Mouse (Mus musculus): ENCODE data around the gene Moap1. TPM values are rescaled to one million over a fixed set of nuclear protein-coding genes. Genes with fewer than 3 reads are reported as not detected.

The Moap1 gene
- total RNA-seq, 2 experiments from 2014 or later: 31.6 to 39.3 TPM

DNA sequence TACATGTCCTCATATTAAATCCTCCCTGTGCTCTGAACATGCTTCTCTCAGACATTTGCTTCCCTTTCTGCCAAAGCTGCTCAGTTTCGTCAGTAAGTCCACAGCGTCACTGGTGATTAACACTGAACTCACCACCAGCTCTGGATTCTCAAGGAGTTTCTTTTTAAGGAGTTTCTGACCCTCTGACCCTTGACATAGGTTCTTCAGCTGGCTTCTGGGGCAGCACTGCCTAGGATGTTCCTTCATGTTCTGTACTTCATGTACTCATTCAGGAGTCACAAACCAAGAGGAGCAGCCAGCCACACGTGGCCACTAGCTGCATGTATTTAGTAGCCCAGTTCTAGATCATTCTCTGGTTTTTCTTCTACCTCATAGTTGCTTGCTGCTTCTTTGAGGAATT lies 4.8 kb upstream of the Moap1 start:
- DNase-seq (ENCODE audit: low spot score in 2 of 2): no peak
- intact Hi-C loops (cut with DNase I): loop anchor here (10.0 kb wide), 1 partner anchor 773 kb away; the partner anchor contains the start of gene Cpsf2

DNA sequence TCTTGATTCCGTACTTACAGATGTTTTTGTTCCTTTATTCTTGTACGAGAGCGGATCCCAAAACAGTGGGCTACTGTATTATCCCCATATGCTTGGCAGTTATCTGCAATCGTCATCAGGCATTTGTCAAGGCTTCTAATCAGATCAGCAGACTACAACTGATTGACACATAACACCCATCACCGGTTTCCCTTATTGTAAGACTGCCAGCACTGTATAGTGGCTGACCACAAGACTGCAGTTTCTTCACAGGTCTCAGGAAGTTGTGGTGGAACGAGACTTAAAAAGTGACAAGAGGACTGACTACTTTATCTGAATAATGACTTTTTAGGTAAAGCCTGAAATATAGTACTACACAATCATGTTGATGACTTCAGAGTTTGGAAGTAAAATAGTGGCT lies 1.4 kb upstream of the Moap1 start:
- intact Hi-C loops (cut with DNase I): loop anchor here (10.0 kb wide), 1 partner anchor 770 kb away; the partner anchor contains the start of gene Cpsf2
- DNase-seq (ENCODE audit: low spot score in 2 of 2): no peak

DNA sequence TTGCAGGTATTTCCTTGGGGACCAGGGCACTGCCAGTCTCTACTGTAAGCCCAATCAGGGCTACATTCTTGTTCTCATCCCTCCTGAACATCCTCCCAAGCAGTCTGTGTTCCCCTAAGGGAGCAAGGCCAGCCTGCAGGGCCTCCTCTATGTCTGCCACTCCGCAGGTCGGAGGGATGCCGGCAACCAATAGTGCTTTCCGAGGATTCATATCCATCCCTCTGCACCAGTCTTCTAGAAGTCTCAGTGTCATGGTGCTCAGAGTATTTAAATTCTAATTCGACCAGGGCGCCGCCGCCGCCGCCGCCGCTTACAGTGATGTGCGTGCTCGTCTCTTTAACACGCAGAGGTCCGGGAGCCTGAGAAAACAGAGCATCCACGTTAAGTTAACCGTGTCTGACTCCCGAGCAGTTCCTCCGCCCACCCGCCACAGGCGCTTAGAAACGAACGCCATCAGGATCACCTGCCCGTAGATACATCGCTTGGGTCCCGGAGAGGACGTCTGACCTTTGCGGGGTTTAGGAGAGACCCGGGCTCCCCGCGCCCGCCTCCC lies 349 bp downstream of the Moap1 start:
- DNase-seq (ENCODE audit: low spot score in 2 of 2): peak in 1 of 2 experiments; percentile 57
- intact Hi-C loops (cut with DNase I): loop anchor here (2.0 to 10.0 kb wide), 2 partner anchors 14 to 768 kb away; partner anchors contain the start of genes Cpsf2, Gm28051, Gon7 and Ubr7

DNA sequence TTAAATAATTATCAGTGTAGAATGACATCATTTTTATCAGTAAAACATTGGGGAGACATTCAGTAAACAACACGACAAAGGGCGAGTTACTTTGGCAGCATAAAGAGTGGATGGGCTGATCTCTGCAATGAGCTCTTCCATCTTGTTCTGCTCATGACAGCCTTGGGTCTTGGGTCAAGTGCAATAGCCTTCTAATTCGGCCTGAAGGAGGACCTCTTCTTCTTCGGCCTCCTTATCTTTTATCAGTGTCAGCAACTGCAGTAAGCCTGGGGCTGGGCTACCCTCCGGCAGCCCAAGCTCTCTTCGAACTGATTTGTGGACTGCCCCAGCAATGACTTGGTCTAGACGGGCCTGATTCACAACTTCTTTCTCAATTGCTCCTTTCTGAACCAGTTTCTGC lies 1.4 kb downstream of the Moap1 start:
- DNase-seq (ENCODE audit: low spot score in 2 of 2): no peak
- intact Hi-C loops (cut with DNase I): loop anchor here (2.0 to 10.0 kb wide), 2 partner anchors 15 to 767 kb away; partner anchors contain the start of genes Cpsf2, Gm28051, Gon7 and Ubr7

DNA sequence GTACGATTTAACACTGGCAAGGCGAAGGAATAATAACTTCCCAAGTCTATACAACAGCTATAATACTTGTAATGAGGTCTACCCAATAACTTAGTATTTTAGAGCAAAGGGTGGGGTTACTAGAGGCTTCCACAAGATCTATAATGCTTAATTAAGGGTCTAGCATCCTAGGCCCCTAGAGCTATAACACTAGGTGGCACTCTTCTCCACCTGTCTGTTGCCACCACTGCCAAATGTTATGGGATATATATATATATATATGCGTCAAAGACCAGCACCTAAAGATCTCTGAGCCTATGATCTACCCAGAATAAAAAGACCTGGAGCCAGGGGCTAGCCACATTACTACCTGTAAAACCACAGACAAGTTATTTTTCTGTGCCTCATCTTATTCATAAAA lies 3.2 kb downstream of the Moap1 start:
- no peak for DNase-seq (ENCODE audit: low spot score in 2 of 2)
- intact Hi-C loops (cut with DNase I): loop anchor here (10.0 kb wide), 1 partner anchor 765 kb away; the partner anchor contains the start of gene Cpsf2

DNA sequence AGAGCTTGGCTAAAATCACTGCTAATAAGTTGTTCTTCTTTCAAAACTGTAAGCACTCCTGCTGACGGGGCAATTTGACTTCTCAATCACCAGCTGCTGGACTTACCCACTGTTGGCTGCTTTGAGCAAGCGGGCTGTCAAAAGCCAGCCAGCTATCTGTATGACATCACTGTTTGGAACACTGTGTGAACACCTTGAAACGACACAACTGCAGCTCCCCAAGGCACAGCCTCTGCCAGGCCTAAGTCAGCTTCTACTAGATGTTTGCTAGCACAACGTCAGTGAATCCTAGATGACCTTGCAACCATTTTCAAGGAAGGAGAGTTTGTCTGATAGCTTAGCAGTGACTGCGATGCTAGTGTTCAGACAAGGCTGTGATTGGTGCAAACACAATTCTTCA lies 4.4 kb downstream of the Moap1 start:
- intact Hi-C loops (cut with DNase I): no loop called here
- DNase-seq (ENCODE audit: low spot score in 2 of 2): no peak

DNA sequence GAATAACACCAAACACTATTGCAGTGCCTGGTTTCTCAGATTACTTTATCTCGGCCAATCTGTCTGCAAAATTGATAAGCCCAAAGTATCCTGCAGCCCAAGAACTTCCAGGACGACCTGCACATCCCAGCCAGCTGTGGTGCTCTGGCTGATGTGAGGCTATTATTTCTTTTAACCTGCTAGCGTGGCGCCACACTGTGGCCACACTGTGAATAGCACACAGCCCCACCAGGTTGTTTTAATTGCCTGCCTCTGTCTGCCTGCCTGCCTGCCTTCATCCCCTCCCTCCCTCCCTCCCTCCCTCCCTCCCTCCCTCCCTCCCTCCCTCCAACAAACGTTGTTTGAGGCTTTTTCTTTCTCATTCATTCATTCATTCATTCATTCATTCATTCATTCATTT lies 10.1 kb downstream of the Moap1 start:
- intact Hi-C loops (cut with DNase I): no loop called here
- peak in 1 of 2 experiments; percentile 47 for DNase-seq (ENCODE audit: low spot score in 2 of 2)

DNA sequence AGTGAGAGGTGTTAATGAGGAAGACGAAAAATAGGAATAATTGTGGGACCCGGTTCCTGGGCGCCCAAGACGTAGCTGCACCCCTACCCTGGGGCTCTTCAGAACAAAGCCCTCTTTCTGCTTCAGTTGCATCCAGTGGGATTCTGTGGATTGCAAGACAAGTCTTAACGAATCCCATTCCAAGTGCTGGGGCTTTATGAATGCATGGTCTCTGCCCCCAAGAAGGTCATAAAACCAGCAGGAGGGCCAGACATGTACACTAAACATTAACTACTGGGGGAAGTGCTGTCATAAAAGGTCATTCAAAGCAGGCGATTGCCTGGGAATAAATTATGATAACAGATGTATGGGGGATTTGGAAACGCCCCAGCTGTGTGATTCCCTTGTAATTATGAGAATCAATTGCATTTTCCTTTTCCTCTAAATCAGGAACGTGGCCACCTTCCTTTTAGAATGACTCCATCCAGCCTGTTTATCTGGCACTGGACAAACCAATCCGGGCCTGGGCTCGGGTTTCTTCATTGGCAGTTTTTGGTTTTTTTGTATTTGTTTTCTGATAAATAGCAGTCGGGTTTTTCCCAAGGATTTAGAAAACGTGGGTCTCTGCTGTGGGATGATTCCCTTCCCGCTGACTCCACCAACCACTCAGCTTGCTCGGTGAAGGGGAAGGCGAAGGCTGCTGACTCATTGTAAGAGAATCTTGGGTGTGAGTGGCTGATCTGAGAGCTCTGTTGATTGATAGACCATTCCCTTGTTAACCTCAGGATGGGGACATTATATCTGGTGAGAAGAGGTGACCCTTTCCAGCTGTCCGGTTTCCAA lies 12.5 kb downstream of the Moap1 start:
- peak in 1 of 2 experiments; percentile 42 for DNase-seq (ENCODE audit: low spot score in 2 of 2)
- intact Hi-C loops (cut with DNase I): no loop called here

DNA sequence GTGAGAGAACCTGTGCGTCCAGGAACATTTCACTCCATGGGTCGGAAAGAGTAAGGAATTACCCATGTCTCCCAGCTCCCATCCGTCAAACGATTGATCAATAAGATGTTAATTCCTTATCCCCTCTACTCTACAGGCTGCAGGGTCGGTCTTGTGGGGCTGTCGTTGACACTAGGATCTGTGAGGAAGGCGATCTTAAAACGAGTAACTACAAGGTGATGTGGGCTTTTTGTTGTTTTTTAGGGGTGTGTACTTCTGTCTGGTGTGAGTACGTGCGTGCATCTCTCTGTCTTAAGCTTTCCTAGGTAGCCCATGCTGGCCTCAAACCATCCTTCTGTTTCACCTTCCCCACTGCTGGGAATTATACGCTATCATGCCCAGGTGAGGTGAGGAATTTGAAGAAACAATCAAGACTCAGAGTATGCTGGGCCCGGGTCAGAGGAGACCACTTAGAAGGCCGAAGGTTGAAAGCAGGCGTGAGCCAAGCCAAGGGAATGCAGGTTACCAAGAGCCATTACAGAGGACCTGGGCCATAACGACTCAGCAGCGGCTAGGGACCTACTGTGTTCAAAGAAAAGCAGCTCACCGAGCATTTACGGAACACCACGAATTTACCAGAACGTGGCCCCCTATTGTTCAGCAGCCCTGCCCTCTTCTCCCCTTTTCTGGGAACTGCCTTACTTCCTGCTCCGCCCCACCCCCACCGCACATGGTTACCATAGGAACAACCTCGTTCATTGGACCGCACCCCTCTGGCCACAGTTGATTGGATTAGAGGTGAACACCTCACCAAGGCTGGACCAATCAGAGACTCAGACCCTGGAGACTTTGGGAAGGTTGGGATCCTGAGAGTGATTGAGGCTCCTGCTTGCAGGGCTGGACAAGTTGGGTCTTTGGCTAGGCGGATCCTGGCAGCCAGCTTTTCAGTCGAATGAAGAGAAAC lies 13.3 kb downstream of the Moap1 start:
- DNase-seq (ENCODE audit: low spot score in 2 of 2): peak; percentile 60 to 81
- intact Hi-C loops (cut with DNase I): no loop called here

DNA sequence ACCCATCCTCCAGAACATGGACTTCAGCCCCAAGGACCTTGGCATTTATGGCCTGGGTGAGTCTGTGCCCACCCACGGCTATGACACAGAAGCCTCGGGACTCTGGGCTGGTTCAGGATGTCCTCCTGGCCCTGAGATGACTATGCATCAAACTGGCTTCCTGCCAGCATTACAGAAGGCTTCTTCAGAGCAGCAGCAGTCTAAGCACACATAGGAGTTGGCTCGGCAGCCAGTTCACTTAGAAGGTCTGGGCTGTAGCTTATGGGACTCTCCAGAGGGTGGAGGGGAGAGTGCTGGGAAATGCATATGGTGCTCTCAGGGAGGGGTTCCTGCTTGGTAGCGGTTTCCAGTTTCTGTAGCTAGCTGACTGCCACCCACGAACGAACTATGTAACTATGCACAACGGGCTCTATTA lies 17.7 kb downstream of the Moap1 start:
- intact Hi-C loops (cut with DNase I): no loop called here
- DNase-seq (ENCODE audit: low spot score in 2 of 2): peak in 1 of 2 experiments; percentile 29

DNA sequence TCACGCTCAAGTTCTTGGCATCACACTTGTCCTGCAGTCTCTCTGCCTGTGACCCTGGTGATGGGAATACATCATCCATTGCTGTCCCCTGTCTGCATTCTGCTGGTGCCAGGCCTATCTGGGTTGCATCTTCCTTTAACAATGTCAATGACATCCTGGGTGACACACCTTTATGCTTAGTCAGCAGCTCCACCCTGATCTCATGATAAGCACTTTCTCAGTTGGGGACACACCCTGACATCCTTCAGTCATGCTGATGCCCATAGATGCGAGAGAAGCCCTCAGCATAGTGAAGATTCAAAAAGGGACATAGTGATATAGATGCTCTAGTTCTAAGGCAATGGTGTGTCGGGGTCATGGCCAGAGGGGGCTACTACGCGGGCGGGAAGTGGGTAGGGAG lies 18.3 kb downstream of the Moap1 start:
- intact Hi-C loops (cut with DNase I): no loop called here

DNA sequence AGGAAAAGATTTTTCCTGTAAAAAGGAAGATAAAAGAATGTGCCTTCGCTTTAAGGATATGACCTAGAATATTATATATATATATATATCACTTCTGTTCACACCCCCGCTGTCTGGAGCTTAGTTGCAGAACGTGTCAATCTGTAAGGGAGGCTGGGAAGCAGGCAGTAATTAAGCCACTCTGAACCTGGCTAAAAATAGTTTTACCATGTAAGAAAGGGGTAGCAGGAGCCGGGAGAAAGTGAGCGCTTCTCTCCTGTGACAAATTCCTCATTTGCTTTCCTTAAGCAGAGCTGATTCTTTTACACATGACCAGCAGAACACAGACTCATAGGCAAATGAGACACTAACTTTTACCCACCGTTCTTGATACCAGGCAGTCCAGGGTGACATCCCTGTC lies 19.6 kb downstream of the Moap1 start:
- intact Hi-C loops (cut with DNase I): no loop called here

More for the DNA sequence above, 18.3 kb downstream of the Moap1 start:
- no peak for DNase-seq (ENCODE audit: low spot score in 2 of 2)

DNA sequence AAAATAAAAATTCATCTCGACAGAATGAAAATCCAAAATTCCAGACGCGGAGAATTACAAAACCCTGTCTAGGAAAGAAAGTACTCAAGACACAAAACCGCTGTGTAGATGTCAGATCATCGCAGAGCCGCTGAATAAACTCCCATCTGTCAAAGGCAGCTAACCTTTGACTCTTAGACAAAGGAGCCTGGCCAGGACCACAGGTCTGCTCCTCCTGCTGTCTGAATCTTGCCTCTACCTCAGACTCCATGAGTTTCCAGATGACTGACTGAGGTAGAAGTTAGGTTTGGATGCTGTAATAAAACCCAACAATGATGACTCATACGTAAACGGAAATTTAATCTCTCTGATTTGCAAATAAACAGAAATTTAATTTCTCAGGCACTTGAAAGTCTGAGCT lies 20.5 kb downstream of the Moap1 start:
- intact Hi-C loops (cut with DNase I): no loop called here

More for the DNA sequence above, 19.6 kb downstream of the Moap1 start:
- DNase-seq (ENCODE audit: low spot score in 2 of 2): peak in 1 of 2 experiments; percentile 89

DNA sequence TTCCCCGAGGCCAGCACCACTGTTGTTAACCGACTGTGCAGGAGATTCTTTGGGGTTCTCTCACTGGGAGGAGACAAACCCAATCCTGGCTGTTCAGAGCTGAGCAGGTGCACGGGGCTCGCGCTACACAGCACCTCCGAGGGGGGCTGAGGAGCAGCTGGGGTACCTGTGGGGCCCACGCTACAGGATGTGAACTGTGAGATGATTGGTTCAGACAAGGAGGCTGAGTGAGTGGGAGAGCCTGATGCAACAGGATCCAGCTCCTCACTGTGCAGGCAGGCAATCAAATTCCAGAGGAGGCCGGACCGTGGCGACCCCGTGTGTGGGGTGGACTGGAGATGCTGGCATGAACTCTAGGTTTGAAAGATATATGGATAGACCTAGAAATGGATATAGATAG lies 21.0 kb downstream of the Moap1 start:
- no peak for DNase-seq (ENCODE audit: low spot score in 2 of 2)
- intact Hi-C loops (cut with DNase I): no loop called here

More for the DNA sequence above, 20.5 kb downstream of the Moap1 start:
- DNase-seq (ENCODE audit: low spot score in 2 of 2): no peak

DNA sequence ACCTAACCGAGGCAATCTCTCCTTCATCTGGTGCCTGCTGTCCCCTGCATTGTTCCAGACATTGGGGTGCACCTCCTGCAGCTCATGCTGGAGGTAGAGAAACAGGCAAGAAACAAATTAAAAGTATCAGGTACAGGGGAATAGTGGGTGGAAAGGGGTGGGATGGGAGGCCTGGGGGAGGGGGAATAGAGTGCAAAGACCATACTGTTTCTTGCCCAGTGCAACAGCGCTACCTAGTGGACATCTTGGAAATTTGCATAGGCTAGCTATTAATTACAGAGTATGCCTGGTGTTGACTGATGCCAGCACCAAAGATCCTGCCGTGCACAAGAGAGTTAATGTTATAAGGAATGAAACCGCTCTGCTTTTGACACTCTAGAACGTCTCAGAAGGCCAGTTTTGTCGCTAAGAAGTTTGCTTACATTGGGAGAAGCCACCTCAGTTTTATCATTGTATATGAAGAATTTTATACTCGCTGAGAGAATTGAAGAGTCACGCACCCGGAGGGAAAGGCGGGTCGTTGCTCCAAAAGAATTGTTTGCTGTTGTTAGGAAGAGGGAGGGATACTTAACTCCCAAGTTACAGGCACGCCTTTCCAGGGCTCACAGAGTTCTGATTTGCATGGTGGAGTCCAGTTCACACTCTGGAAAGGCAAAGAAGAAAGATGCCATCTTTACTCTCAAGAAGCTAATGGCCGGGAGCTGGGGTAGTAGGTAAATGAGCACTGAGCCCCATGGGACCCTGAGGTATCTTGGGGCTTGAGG lies 23.7 kb downstream of the Moap1 start:
- intact Hi-C loops (cut with DNase I): loop anchor here (2.0 to 10.0 kb wide), 4 partner anchors 141 to 325 kb away; no protein-coding TSS in a partner anchor
- peak in 1 of 2 experiments; percentile 56 for DNase-seq (ENCODE audit: low spot score in 2 of 2)

DNA sequence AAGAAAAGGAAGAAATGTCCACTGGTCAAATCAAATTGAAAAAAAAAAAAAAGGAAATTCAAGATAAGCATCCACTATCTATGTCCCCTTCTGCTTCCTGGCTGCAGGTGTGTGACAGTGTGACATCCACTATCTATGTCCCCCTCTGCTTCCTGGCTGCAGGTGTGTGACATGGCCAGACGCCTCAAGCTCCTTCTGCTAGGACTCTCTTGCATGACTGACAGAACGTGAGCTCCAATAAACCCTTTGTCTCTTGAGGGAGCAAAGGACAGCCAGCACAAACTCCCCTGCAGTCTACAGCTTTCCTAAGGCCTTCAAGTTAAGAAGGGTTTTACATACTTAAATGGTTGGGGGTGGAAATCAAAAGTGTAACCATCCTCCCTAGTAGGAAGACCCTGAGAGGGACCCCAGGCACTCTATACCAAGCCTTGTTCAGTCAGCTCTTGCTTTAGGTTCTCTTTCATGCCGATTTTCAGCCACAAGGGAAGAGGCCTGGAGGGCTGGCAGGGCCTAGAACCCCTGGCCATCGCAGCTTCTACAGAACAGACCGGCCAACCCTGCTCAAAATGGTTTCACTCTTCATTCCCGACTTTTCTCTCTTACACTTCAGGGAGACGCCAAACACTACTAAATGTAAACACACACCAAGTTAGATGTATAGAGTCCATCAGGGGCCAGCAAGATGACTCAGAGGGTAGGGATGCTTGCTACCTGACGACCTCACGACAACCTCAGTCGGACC lies 28.6 kb downstream of the Moap1 start:
- intact Hi-C loops (cut with DNase I): loop anchor here (10.0 kb wide), 2 partner anchors 220 to 320 kb away; no protein-coding TSS in a partner anchor
- no peak for DNase-seq (ENCODE audit: low spot score in 2 of 2)

DNA sequence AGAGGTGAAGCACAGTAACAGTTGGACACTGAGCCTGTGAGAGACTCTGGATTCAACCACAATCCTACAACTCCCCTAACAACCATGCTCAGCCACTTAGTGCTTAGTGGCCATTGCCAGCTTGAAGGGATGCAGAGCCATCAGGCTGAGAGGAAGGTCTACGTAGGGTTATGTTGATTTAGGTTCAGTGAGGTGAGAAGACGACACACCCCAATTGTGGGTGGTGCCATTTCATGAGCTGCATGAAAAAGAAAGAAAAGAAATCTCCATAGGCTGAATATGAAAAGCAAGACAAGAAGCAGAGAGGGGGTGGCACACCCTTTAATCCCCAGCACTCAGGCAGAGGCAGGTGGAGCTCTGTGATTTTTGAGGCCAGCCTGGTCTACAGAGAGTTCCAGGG lies 29.3 kb downstream of the Moap1 start:
- no peak for DNase-seq (ENCODE audit: low spot score in 2 of 2)
- intact Hi-C loops (cut with DNase I): loop anchor here (10.0 kb wide), 2 partner anchors 219 to 319 kb away; no protein-coding TSS in a partner anchor
